Mouse (Mus musculus) CH12.LX (cell line): ENCODE measurements around the gene Zfp128. TPM values are rescaled to one million over a fixed set of nuclear protein-coding genes. Genes with fewer than 3 reads are reported as not detected.

Source experiments
- DNase-seq: peaks from one replicate; pipeline ENCODE4 v3.0.0-alpha.2; 2013; ENCODE audit errors: extremely low read depth
- H3K27ac ChIP-seq: 2 replicates; pipeline ENCODE4 v1.5.1; 2012; ENCODE audit warnings: low read depth, mild to moderate bottlenecking, control low read depth, moderate library complexity; ENCODE audit not compliant: insufficient read depth
- H3K27me3 ChIP-seq: replicated peaks from 2 replicates; pipeline ENCODE3; 2012; ENCODE audit warnings: inconsistent platforms
- H3K36me3 ChIP-seq, 2 experiments: replicated peaks in 1 of 2; 2 replicates each; pipeline versions ENCODE3 to v1.6.1; 2012; ENCODE audit warnings: inconsistent platforms in 1 of 2, low read length in 1 of 2, mild to moderate bottlenecking in 1 of 2, mixed read lengths in 1 of 2, moderate library complexity in 1 of 2; ENCODE audit not compliant: control insufficient read depth in 1 of 2, insufficient read depth in 1 of 2
- H3K4me1 ChIP-seq, 2 experiments: 2 replicates each; pipeline ENCODE4 v1.6.1; 2012; ENCODE audit warnings: inconsistent platforms in 1 of 2, moderate library complexity in 1 of 2; ENCODE audit not compliant: insufficient read depth in 2 of 2, control insufficient read depth in 1 of 2
- H3K4me2 ChIP-seq: 2 replicates; pipeline ENCODE4 v1.6.1; 2012; ENCODE audit warnings: low read depth, mild to moderate bottlenecking, control low read depth; ENCODE audit not compliant: poor library complexity, insufficient read depth, severe bottlenecking
- H3K4me3 ChIP-seq, 3 experiments: fragments of 150-350 bp in 1 of 3; sonication (generic) in 1 of 3; replicated peaks in 1 of 3; 2 replicates each; pipeline versions ENCODE3 to v1.5.1; 2011 to 2012; ENCODE audit warnings: low read depth in 2 of 3, low read length in 2 of 3, mild to moderate bottlenecking in 2 of 3, moderate library complexity in 2 of 3, control low read depth in 1 of 3, improper control_type of control experiment in 1 of 3, inconsistent platforms in 1 of 3, mixed read lengths in 1 of 3; ENCODE audit not compliant: poor library complexity in 1 of 3
- H3K79me2 ChIP-seq: replicated peaks from 2 replicates; pipeline ENCODE4 v1.6.1; 2012; ENCODE audit warnings: mild to moderate bottlenecking, moderate library complexity; ENCODE audit not compliant: control insufficient read depth, poor library complexity, insufficient read depth, severe bottlenecking; ENCODE audit errors: extremely low read depth
- H3K9ac ChIP-seq: 2 replicates; pipeline ENCODE4 v1.6.1; 2012; ENCODE audit warnings: low read depth, mild to moderate bottlenecking, control low read depth, moderate library complexity; ENCODE audit not compliant: insufficient read depth
- H3K9me3 ChIP-seq: replicated peaks from 2 replicates; pipeline ENCODE3; 2012; ENCODE audit warnings: low read length, inconsistent platforms, mixed read lengths
- BHLHE40 ChIP-seq: IDR thresholded peaks from 2 replicates; pipeline ENCODE4 v1.6.1; 2011; ENCODE audit warnings: mild to moderate bottlenecking, low read depth, low read length, improper control_type of control experiment
- CHD1 ChIP-seq: IDR thresholded peaks from 2 replicates; pipeline ENCODE4 v1.6.1; 2012; ENCODE audit warnings: low read depth, low read length, improper control_type of control experiment, inconsistent platforms
- CHD2 ChIP-seq: IDR thresholded peaks from 2 replicates; pipeline ENCODE4 v1.6.1; 2011; ENCODE audit warnings: low read length, improper control_type of control experiment
- CTCF ChIP-seq, 2 experiments: IDR thresholded peaks in 1 of 2; conservative IDR thresholded peaks in 1 of 2; 2 replicates each; pipeline ENCODE4 v1.5.1; 2011 to 2012; ENCODE audit warnings: low read depth in 2 of 2, low read length in 2 of 2, improper control_type of control experiment in 1 of 2, inconsistent platforms in 1 of 2, mild to moderate bottlenecking in 1 of 2, moderate library complexity in 1 of 2
- E2F4 ChIP-seq: IDR thresholded peaks from 2 replicates; pipeline ENCODE4 v1.6.1; 2011; ENCODE audit warnings: low read depth, low read length, improper control_type of control experiment; ENCODE audit not compliant: insufficient replicate concordance
- ELF1 ChIP-seq: IDR thresholded peaks from 2 replicates; pipeline ENCODE4 v1.6.1; 2014; ENCODE audit warnings: low read depth, mild to moderate bottlenecking, inconsistent platforms, low read length, improper control_type of control experiment
- EP300 ChIP-seq: IDR thresholded peaks from 2 replicates; pipeline ENCODE4 v1.6.1; 2011; ENCODE audit warnings: low read length, improper control_type of control experiment
- ETS1 ChIP-seq: conservative IDR thresholded peaks from 2 replicates; pipeline ENCODE4 v1.6.1; 2012; ENCODE audit warnings: low read depth, mild to moderate bottlenecking, inconsistent platforms, low read length, improper control_type of control experiment, moderate library complexity
- GABPA ChIP-seq: IDR thresholded peaks from 2 replicates; pipeline ENCODE4 v1.6.1; 2012; ENCODE audit warnings: low read depth, low read length, improper control_type of control experiment, inconsistent platforms; ENCODE audit not compliant: insufficient replicate concordance
- HCFC1 ChIP-seq: IDR thresholded peaks from 2 replicates; pipeline ENCODE4 v1.6.1; 2012; ENCODE audit warnings: low read depth, mild to moderate bottlenecking, inconsistent platforms, low read length, improper control_type of control experiment
- IRF4 ChIP-seq: IDR thresholded peaks from 2 replicates; pipeline ENCODE4 v1.6.1; 2014; ENCODE audit warnings: low read depth, mild to moderate bottlenecking, inconsistent platforms, low read length, improper control_type of control experiment
- JUN ChIP-seq: IDR thresholded peaks from 2 replicates; pipeline ENCODE4 v1.6.1; 2011; ENCODE audit warnings: low read depth, mild to moderate bottlenecking, low read length, improper control_type of control experiment, moderate library complexity; ENCODE audit not compliant: insufficient read depth
- JUND ChIP-seq: conservative IDR thresholded peaks from 2 replicates; pipeline ENCODE4 v1.6.1; 2011; ENCODE audit warnings: low read depth, low read length, improper control_type of control experiment
- KAT2A ChIP-seq: IDR thresholded peaks from 2 replicates; pipeline ENCODE4 v1.6.1; 2012; ENCODE audit warnings: low read length, improper control_type of control experiment, inconsistent platforms; ENCODE audit not compliant: insufficient replicate concordance
- MAFK ChIP-seq: IDR thresholded peaks from 2 replicates; pipeline ENCODE4 v1.6.1; 2011; ENCODE audit warnings: low read length, improper control_type of control experiment; ENCODE audit not compliant: insufficient replicate concordance
- MAX ChIP-seq: IDR thresholded peaks from 2 replicates; pipeline ENCODE4 v1.6.1; 2011; ENCODE audit warnings: low read length, improper control_type of control experiment
- MAZ ChIP-seq: IDR thresholded peaks from 2 replicates; pipeline ENCODE4 v1.6.1; 2012; ENCODE audit warnings: low read depth, mild to moderate bottlenecking, inconsistent platforms, low read length, improper control_type of control experiment, moderate library complexity
- MEF2A ChIP-seq: IDR thresholded peaks from 2 replicates; pipeline ENCODE4 v1.6.1; 2014; ENCODE audit warnings: low read depth, mild to moderate bottlenecking, inconsistent platforms, low read length, improper control_type of control experiment, borderline replicate concordance
- MXI1 ChIP-seq: IDR thresholded peaks from 2 replicates; pipeline ENCODE4 v1.6.1; 2011; ENCODE audit warnings: mild to moderate bottlenecking, low read depth, low read length, improper control_type of control experiment
- MYC ChIP-seq: IDR thresholded peaks from 2 replicates; pipeline ENCODE4 v1.6.1; 2011; ENCODE audit warnings: low read depth, mild to moderate bottlenecking, improper control_type of control experiment, low read length
- NELFE ChIP-seq: IDR thresholded peaks from 2 replicates; pipeline ENCODE4 v1.6.1; 2011; ENCODE audit warnings: low read depth, low read length, improper control_type of control experiment
- NRF1 ChIP-seq: IDR thresholded peaks from 2 replicates; pipeline ENCODE4 v1.6.1; 2014; ENCODE audit warnings: low read depth, mild to moderate bottlenecking, inconsistent platforms, low read length, improper control_type of control experiment, moderate library complexity
- PAX5 ChIP-seq: IDR thresholded peaks from 2 replicates; pipeline ENCODE4 v1.6.1; 2012; ENCODE audit warnings: low read length, inconsistent platforms, mixed read lengths
- POLR2A ChIP-seq: IDR thresholded peaks from 2 replicates; pipeline ENCODE4 v1.6.1; 2011; ENCODE audit warnings: low read depth, mild to moderate bottlenecking, improper control_type of control experiment, low read length
- POLR2AphosphoS2 ChIP-seq: IDR thresholded peaks from 2 replicates; pipeline ENCODE4 v1.6.1; 2011; ENCODE audit warnings: low read depth, low read length, improper control_type of control experiment
- RAD21 ChIP-seq: IDR thresholded peaks from 2 replicates; pipeline ENCODE4 v1.6.1; 2011; ENCODE audit warnings: low read depth, mild to moderate bottlenecking, low read length, improper control_type of control experiment, moderate library complexity
- RCOR1 ChIP-seq: conservative IDR thresholded peaks from 2 replicates; pipeline ENCODE4 v1.6.1; 2012; ENCODE audit warnings: low read depth, mild to moderate bottlenecking, inconsistent platforms, low read length, improper control_type of control experiment
- SIN3A ChIP-seq: IDR thresholded peaks from 2 replicates; pipeline ENCODE4 v1.6.1; 2012; ENCODE audit warnings: low read length, improper control_type of control experiment, inconsistent platforms
- SMC3 ChIP-seq: IDR thresholded peaks from 2 replicates; pipeline ENCODE4 v1.6.1; 2011; ENCODE audit warnings: low read depth, low read length, improper control_type of control experiment
- TBP ChIP-seq: conservative IDR thresholded peaks from 2 replicates; pipeline ENCODE4 v1.6.1; 2011; ENCODE audit warnings: low read depth, low read length, improper control_type of control experiment
- TCF12 ChIP-seq: IDR thresholded peaks from 2 replicates; pipeline ENCODE4 v1.6.1; 2014; ENCODE audit warnings: low read depth, mild to moderate bottlenecking, inconsistent platforms, low read length, improper control_type of control experiment
- UBTF ChIP-seq: IDR thresholded peaks from 2 replicates; pipeline ENCODE4 v1.6.1; 2012; ENCODE audit warnings: low read depth, mild to moderate bottlenecking, inconsistent platforms, low read length, improper control_type of control experiment, moderate library complexity
- USF1 ChIP-seq: IDR thresholded peaks from 2 replicates; pipeline ENCODE4 v1.6.1; 2014; ENCODE audit warnings: low read depth, mild to moderate bottlenecking, inconsistent platforms, low read length, improper control_type of control experiment
- USF2 ChIP-seq: conservative IDR thresholded peaks from 2 replicates; pipeline ENCODE4 v1.6.1; 2011; ENCODE audit warnings: low read depth, low read length, improper control_type of control experiment
- ZC3H11A ChIP-seq: IDR thresholded peaks from 2 replicates; pipeline ENCODE4 v1.6.1; 2012; ENCODE audit warnings: low read depth, mild to moderate bottlenecking, inconsistent platforms, low read length, improper control_type of control experiment
- ZKSCAN1 ChIP-seq: IDR thresholded peaks from 2 replicates; pipeline ENCODE4 v1.6.1; 2012; ENCODE audit warnings: low read depth, inconsistent platforms, low read length, improper control_type of control experiment, borderline replicate concordance
- ZMIZ1 ChIP-seq: IDR thresholded peaks from 2 replicates; pipeline ENCODE4 v1.6.1; 2012; ENCODE audit warnings: low read depth, mild to moderate bottlenecking, inconsistent platforms, low read length, improper control_type of control experiment
- ZNF384 ChIP-seq: IDR thresholded peaks from 2 replicates; pipeline ENCODE4 v1.6.1; 2012; ENCODE audit warnings: low read depth, low read length, improper control_type of control experiment, inconsistent platforms
- dilution Hi-C: fragments of 300-500 bp; cut with MboI; formaldehyde crosslinking; loops from 2 replicates; pipeline ENCODE4 v1.14.3; 2020; ENCODE audit warnings: low sequenced_read_pairs; ENCODE audit not compliant: extremely low pct_unique_long_range_greater_than_20kb, extremely low pct_ligation_motif_present
- in situ Hi-C: fragments of 300-500 bp; cut with MboI; formaldehyde crosslinking; loops from 3 replicates; pipeline ENCODE4 v1.14.3; 2019; ENCODE audit warnings: low sequenced_read_pairs, low pct_ligation_motif_present, low pct_unique_long_range_greater_than_20kb, mixed read lengths
- polyA plus RNA-seq: library from polyadenylated mRNA; unstranded; fragments of >175 nt; gene quantifications from 2 replicates; pipeline ENCODE4 v1.2.1, GENCODE M21; 2012; ENCODE audit warnings: low read depth; ENCODE audit not compliant: insufficient read length
- total RNA-seq, 2 experiments: library from RNA; depleted of rRNA; stranded (reverse); fragments of 300-350 nt in 1 of 2; fragments of >200 nt in 1 of 2; gene quantifications; 2 replicates each; pipeline ENCODE4 v1.2.3; 2012 to 2014

Zfp128 gene
- total and polyA plus RNA-seq, 3 experiments, result 0.61 to 1.4 (median 1.2) TPM

- H3K27ac ChIP-seq, result peak within 1 kb of the TSS; percentile 45
- H3K4me1 ChIP-seq, result peaks cover 0 to 13% of the 10 kb centered on the region in 2 experiments; a peak in 2 of 4 replicates
- dilution Hi-C loops (no loop called here), in situ Hi-C loops (no loop called here)
- H3K9ac ChIP-seq, result peak within 1 kb of the TSS; percentile 92
- peaks cover 15% of the 10 kb centered on the region for H3K79me2 ChIP-seq
- peak within 1 kb of the TSS; percentile 74 to 91 (median 83) for H3K4me3 ChIP-seq
- TF ChIP-seq MAX (peak; percentile 90), POLR2AphosphoS2 (0 out of 2 replicates have a peak, but pooled peaks have one; percentile 47), ZC3H11A (no peak), USF2 (no peak), MYC (peak; percentile 75), UBTF (no peak), NELFE (peak; percentile 78), NRF1 (peak; percentile 65), BHLHE40 (peak; percentile 91), JUND (no peak), SIN3A (peak; percentile 92), MEF2A (no peak), USF1 (no peak), EP300 (no peak), RAD21 (no peak), ELF1 (peak; percentile 84), TCF12 (peak; percentile 63; the same call in 1 of the 2 replicates), CTCF (conservative IDR thresholded peaks at IDR 0.05 in 1 of 2, IDR thresholded peaks at IDR 0.05 in 1 of 2; ENCODE audit: low read depth in 2 of 2, low read length in 2 of 2) (no peak), MAFK (no peak), JUN (no peak), MXI1 (peak; percentile 96), TBP (peak; percentile 60; the same call in 1 of the 2 replicates), GABPA (no peak; the same call in 1 of the 2 replicates), KAT2A (peak; percentile 80; the same call in 1 of the 2 replicates), RCOR1 (no peak), ZNF384 (no peak), ZKSCAN1 (no peak), MAZ (peak; percentile 68; the same call in 1 of the 2 replicates), E2F4 (no peak), ZMIZ1 (peak; percentile 65), CHD2 (no peak; the same call in 1 of the 2 replicates), POLR2A (peak; percentile 79), ETS1 (peak; percentile 38; the same call in 1 of the 2 replicates), PAX5 (no peak), CHD1 (peak; percentile 89), SMC3 (no peak), HCFC1 (peak; percentile 92), IRF4 (peak; percentile 52; the same call in 1 of the 2 replicates)
- H3K4me2 ChIP-seq, result peak within 1 kb of the TSS; percentile 67
- DNase-seq, result peak; percentile 91
- H3K27me3 ChIP-seq, result peaks cover 3% of the 10 kb centered on the region
- peaks cover 25 to 34% of the 10 kb centered on the region in 2 experiments for H3K36me3 ChIP-seq
- H3K9me3 ChIP-seq, result peaks cover 30% of the 10 kb centered on the region
Measured at GRCm38 (mm10) chr7:12834162-12835120, 46.5 kb upstream of the Zfp128 start, which contains the start of gene Zfp110. Zfp110 (plus strand) TSS chr7:12834761.
